Mouse (Mus musculus) CH12.LX (cell line): ENCODE results near the gene Ckap4. TPM values are rescaled to one million over a fixed set of nuclear protein-coding genes. Genes with fewer than 3 reads are reported as not detected.
A peak's percentile ranks its signal among the peaks of the same experiment; 100 is the strongest.

Experiments used
- DNase-seq: peaks from one replicate; pipeline ENCODE4 v3.0.0-alpha.2; 2013; ENCODE audit errors: extremely low read depth
- H3K27ac ChIP-seq: 2 replicates; pipeline ENCODE4 v1.5.1; 2012; ENCODE audit warnings: low read depth, mild to moderate bottlenecking, control low read depth, moderate library complexity; ENCODE audit not compliant: insufficient read depth
- H3K27me3 ChIP-seq: replicated peaks from 2 replicates; pipeline ENCODE3; 2012; ENCODE audit warnings: inconsistent platforms
- H3K36me3 ChIP-seq, 2 experiments: replicated peaks in 1 of 2; 2 replicates each; pipeline versions ENCODE3 to v1.6.1; 2012; ENCODE audit warnings: inconsistent platforms in 1 of 2, low read length in 1 of 2, mild to moderate bottlenecking in 1 of 2, mixed read lengths in 1 of 2, moderate library complexity in 1 of 2; ENCODE audit not compliant: control insufficient read depth in 1 of 2, insufficient read depth in 1 of 2
- H3K4me1 ChIP-seq, 2 experiments: 2 replicates each; pipeline ENCODE4 v1.6.1; 2012; ENCODE audit warnings: inconsistent platforms in 1 of 2, moderate library complexity in 1 of 2; ENCODE audit not compliant: insufficient read depth in 2 of 2, control insufficient read depth in 1 of 2
- H3K4me2 ChIP-seq: 2 replicates; pipeline ENCODE4 v1.6.1; 2012; ENCODE audit warnings: low read depth, mild to moderate bottlenecking, control low read depth; ENCODE audit not compliant: poor library complexity, insufficient read depth, severe bottlenecking
- H3K4me3 ChIP-seq, 3 experiments: fragments of 150-350 bp in 1 of 3; sonication (generic) in 1 of 3; replicated peaks in 1 of 3; 2 replicates each; pipeline versions ENCODE3 to v1.5.1; 2011 to 2012; ENCODE audit warnings: low read depth in 2 of 3, low read length in 2 of 3, mild to moderate bottlenecking in 2 of 3, moderate library complexity in 2 of 3, control low read depth in 1 of 3, improper control_type of control experiment in 1 of 3, inconsistent platforms in 1 of 3, mixed read lengths in 1 of 3; ENCODE audit not compliant: poor library complexity in 1 of 3
- H3K79me2 ChIP-seq: replicated peaks from 2 replicates; pipeline ENCODE4 v1.6.1; 2012; ENCODE audit warnings: mild to moderate bottlenecking, moderate library complexity; ENCODE audit not compliant: control insufficient read depth, poor library complexity, insufficient read depth, severe bottlenecking; ENCODE audit errors: extremely low read depth
- H3K9ac ChIP-seq: 2 replicates; pipeline ENCODE4 v1.6.1; 2012; ENCODE audit warnings: low read depth, mild to moderate bottlenecking, control low read depth, moderate library complexity; ENCODE audit not compliant: insufficient read depth
- H3K9me3 ChIP-seq: replicated peaks from 2 replicates; pipeline ENCODE3; 2012; ENCODE audit warnings: low read length, inconsistent platforms, mixed read lengths
- BHLHE40 ChIP-seq: IDR thresholded peaks from 2 replicates; pipeline ENCODE4 v1.6.1; 2011; ENCODE audit warnings: mild to moderate bottlenecking, low read depth, low read length, improper control_type of control experiment
- CHD2 ChIP-seq: IDR thresholded peaks from 2 replicates; pipeline ENCODE4 v1.6.1; 2011; ENCODE audit warnings: low read length, improper control_type of control experiment
- CTCF ChIP-seq, 2 experiments: IDR thresholded peaks in 1 of 2; conservative IDR thresholded peaks in 1 of 2; 2 replicates each; pipeline ENCODE4 v1.5.1; 2011 to 2012; ENCODE audit warnings: low read depth in 2 of 2, low read length in 2 of 2, improper control_type of control experiment in 1 of 2, inconsistent platforms in 1 of 2, mild to moderate bottlenecking in 1 of 2, moderate library complexity in 1 of 2
- ELF1 ChIP-seq: IDR thresholded peaks from 2 replicates; pipeline ENCODE4 v1.6.1; 2014; ENCODE audit warnings: low read depth, mild to moderate bottlenecking, inconsistent platforms, low read length, improper control_type of control experiment
- EP300 ChIP-seq: IDR thresholded peaks from 2 replicates; pipeline ENCODE4 v1.6.1; 2011; ENCODE audit warnings: low read length, improper control_type of control experiment
- IRF4 ChIP-seq: IDR thresholded peaks from 2 replicates; pipeline ENCODE4 v1.6.1; 2014; ENCODE audit warnings: low read depth, mild to moderate bottlenecking, inconsistent platforms, low read length, improper control_type of control experiment
- JUN ChIP-seq: IDR thresholded peaks from 2 replicates; pipeline ENCODE4 v1.6.1; 2011; ENCODE audit warnings: low read depth, mild to moderate bottlenecking, low read length, improper control_type of control experiment, moderate library complexity; ENCODE audit not compliant: insufficient read depth
- JUND ChIP-seq: conservative IDR thresholded peaks from 2 replicates; pipeline ENCODE4 v1.6.1; 2011; ENCODE audit warnings: low read depth, low read length, improper control_type of control experiment
- MAFK ChIP-seq: IDR thresholded peaks from 2 replicates; pipeline ENCODE4 v1.6.1; 2011; ENCODE audit warnings: low read length, improper control_type of control experiment; ENCODE audit not compliant: insufficient replicate concordance
- MAZ ChIP-seq: IDR thresholded peaks from 2 replicates; pipeline ENCODE4 v1.6.1; 2012; ENCODE audit warnings: low read depth, mild to moderate bottlenecking, inconsistent platforms, low read length, improper control_type of control experiment, moderate library complexity
- MEF2A ChIP-seq: IDR thresholded peaks from 2 replicates; pipeline ENCODE4 v1.6.1; 2014; ENCODE audit warnings: low read depth, mild to moderate bottlenecking, inconsistent platforms, low read length, improper control_type of control experiment, borderline replicate concordance
- MYC ChIP-seq: IDR thresholded peaks from 2 replicates; pipeline ENCODE4 v1.6.1; 2011; ENCODE audit warnings: low read depth, mild to moderate bottlenecking, improper control_type of control experiment, low read length
- NELFE ChIP-seq: IDR thresholded peaks from 2 replicates; pipeline ENCODE4 v1.6.1; 2011; ENCODE audit warnings: low read depth, low read length, improper control_type of control experiment
- POLR2A ChIP-seq: IDR thresholded peaks from 2 replicates; pipeline ENCODE4 v1.6.1; 2011; ENCODE audit warnings: low read depth, mild to moderate bottlenecking, improper control_type of control experiment, low read length
- SIN3A ChIP-seq: IDR thresholded peaks from 2 replicates; pipeline ENCODE4 v1.6.1; 2012; ENCODE audit warnings: low read length, improper control_type of control experiment, inconsistent platforms
- SMC3 ChIP-seq: IDR thresholded peaks from 2 replicates; pipeline ENCODE4 v1.6.1; 2011; ENCODE audit warnings: low read depth, low read length, improper control_type of control experiment
- USF1 ChIP-seq: IDR thresholded peaks from 2 replicates; pipeline ENCODE4 v1.6.1; 2014; ENCODE audit warnings: low read depth, mild to moderate bottlenecking, inconsistent platforms, low read length, improper control_type of control experiment
- USF2 ChIP-seq: conservative IDR thresholded peaks from 2 replicates; pipeline ENCODE4 v1.6.1; 2011; ENCODE audit warnings: low read depth, low read length, improper control_type of control experiment
- ZC3H11A ChIP-seq: IDR thresholded peaks from 2 replicates; pipeline ENCODE4 v1.6.1; 2012; ENCODE audit warnings: low read depth, mild to moderate bottlenecking, inconsistent platforms, low read length, improper control_type of control experiment
- ZKSCAN1 ChIP-seq: IDR thresholded peaks from 2 replicates; pipeline ENCODE4 v1.6.1; 2012; ENCODE audit warnings: low read depth, inconsistent platforms, low read length, improper control_type of control experiment, borderline replicate concordance
- ZNF384 ChIP-seq: IDR thresholded peaks from 2 replicates; pipeline ENCODE4 v1.6.1; 2012; ENCODE audit warnings: low read depth, low read length, improper control_type of control experiment, inconsistent platforms
- dilution Hi-C: fragments of 300-500 bp; cut with MboI; formaldehyde crosslinking; loops from 2 replicates; pipeline ENCODE4 v1.14.3; 2020; ENCODE audit warnings: low sequenced_read_pairs; ENCODE audit not compliant: extremely low pct_unique_long_range_greater_than_20kb, extremely low pct_ligation_motif_present
- in situ Hi-C: fragments of 300-500 bp; cut with MboI; formaldehyde crosslinking; loops from 3 replicates; pipeline ENCODE4 v1.14.3; 2019; ENCODE audit warnings: low sequenced_read_pairs, low pct_ligation_motif_present, low pct_unique_long_range_greater_than_20kb, mixed read lengths
- polyA plus RNA-seq: library from polyadenylated mRNA; unstranded; fragments of >175 nt; gene quantifications from 2 replicates; pipeline ENCODE4 v1.2.1, GENCODE M21; 2012; ENCODE audit warnings: low read depth; ENCODE audit not compliant: insufficient read length
- total RNA-seq, 2 experiments: library from RNA; depleted of rRNA; stranded (reverse); fragments of 300-350 nt in 1 of 2; fragments of >200 nt in 1 of 2; gene quantifications; 2 replicates each; pipeline ENCODE4 v1.2.3; 2012 to 2014

Ckap4 gene
- total and polyA plus RNA-seq, 3 experiments = 24.4 to 71.2 (median 35.0) TPM

GRCm38 (mm10) chr10:84554291-84555009, 20.6 kb upstream of the Ckap4 start:
- no peak overlapping the region for H3K27ac ChIP-seq
- H3K9me3 ChIP-seq = peaks cover 15% of the 10 kb centered on the region
- dilution Hi-C loops (no loop called here), in situ Hi-C loops (no loop called here)
- H3K9ac ChIP-seq = no peak overlapping the region
- no peak for DNase-seq
- no peaks in the 10 kb centered on the region for H3K79me2 ChIP-seq
- H3K27me3 ChIP-seq = no peaks in the 10 kb centered on the region
- H3K4me2 ChIP-seq = no peak overlapping the region
- TF ChIP-seq JUND = no peak
- no peak for TF ChIP-seq SIN3A
- no peak for TF ChIP-seq CTCF (conservative IDR thresholded peaks at IDR 0.05 in 1 of 2, IDR thresholded peaks at IDR 0.05 in 1 of 2; ENCODE audit: low read depth in 2 of 2, low read length in 2 of 2)
- TF ChIP-seq CHD2 = no peak
- no peak for TF ChIP-seq MYC
- TF ChIP-seq USF2 = no peak
- TF ChIP-seq, all 38 proteins: peak for 0
- Histone ChIP-seq H3K4me1 (peaks cover 0 to 20% of the 10 kb centered on the region in 2 experiments; a peak in 2 of 4 replicates), H3K36me3 (no peaks in the 10 kb centered on the region), H3K4me3 (no peak overlapping the region)

- DNase-seq = no peak
- no peak overlapping the region for H3K27ac ChIP-seq
- TF ChIP-seq ZKSCAN1 (no peak), ZC3H11A (no peak), MAZ (no peak), BHLHE40 (no peak), NELFE (no peak), CHD2 (no peak), POLR2A (no peak), SMC3 (no peak), IRF4 (peak; percentile 62), JUND (peak; percentile 64; the same call in 1 of the 2 replicates), JUN (0 out of 2 replicates have a peak, but pooled peaks have one; percentile 26), ZNF384 (peak; percentile 64; the same call in 1 of the 2 replicates), ELF1 (no peak), EP300 (peak; percentile 61), MEF2A (peak; percentile 70; the same call in 1 of the 2 replicates), USF1 (no peak), MAFK (peak; percentile 67; the same call in 1 of the 2 replicates), MYC (no peak)
- dilution Hi-C loops (no loop called here), in situ Hi-C loops (no loop called here)
- no peak overlapping the region for H3K4me3 ChIP-seq
- H3K4me2 ChIP-seq = no peak overlapping the region
- H3K9me3 ChIP-seq = peaks cover 3% of the 10 kb centered on the region
- no peaks in the 10 kb centered on the region for H3K79me2 ChIP-seq
- H3K9ac ChIP-seq = no peak overlapping the region
- H3K27me3 ChIP-seq = no peaks in the 10 kb centered on the region
- H3K4me1 ChIP-seq = peaks cover 2 to 33% of the 10 kb centered on the region in 2 experiments
- H3K36me3 ChIP-seq = no peaks in the 10 kb centered on the region
These were observed 18.6 kb upstream of the Ckap4 start for GRCm38 (mm10) chr10:84552477-84552876.
